Comparison of ENCODE assay signal across 38 mouse cellular contexts in genomic region chr2:31663804-31664180, GRCm38 (mm10). TPM values are rescaled to one million over a fixed set of nuclear protein-coding genes. Genes with fewer than 3 reads are reported as not detected.
"Had no signal": no experiment of that assay in that cellular context is flagged by ENCODE, and none has a peak within 500 bp of the region (broad histone marks: within the 10 kb centered on the region; RNA-seq: fewer than 3 reads in every experiment).

No protein-coding gene starts in this region.

- H3K4me3 ChIP-seq: limb, embryonic 10.5 days; limb, embryonic 12.5 days; limb, embryonic 13.5 days; limb, embryonic 15.5 days; liver, embryonic 12.5 days; liver, embryonic 13.5 days; liver, embryonic 15.5 days; lung, embryonic 15.5 days; megakaryocyte, embryonic 14.5 days; midbrain, embryonic 10.5 days; midbrain, embryonic 12.5 days; midbrain, embryonic 13.5 days; midbrain, embryonic 15.5 days; myocyte; neural tube, embryonic 12.5 days; neural tube, embryonic 13.5 days had no signal

- ATAC-seq: liver, embryonic 12.5 days; liver, postnatal 0 days; lung, postnatal 0 days; midbrain, embryonic 13.5 days; midbrain, embryonic 15.5 days; midbrain, embryonic 16.5 days had no signal

- H3K4me2 ChIP-seq: limb, embryonic 12.5 days; limb, embryonic 13.5 days; limb, embryonic 15.5 days; liver, embryonic 11.5 days; liver, embryonic 12.5 days; liver, embryonic 13.5 days; liver, embryonic 15.5 days; lung, embryonic 14.5 days; lung, embryonic 15.5 days; midbrain, embryonic 11.5 days; midbrain, embryonic 12.5 days; midbrain, embryonic 13.5 days; midbrain, embryonic 15.5 days; neural tube, embryonic 12.5 days; neural tube, embryonic 13.5 days had no signal

- H3K9me3 ChIP-seq: limb, embryonic 10.5 days; limb, embryonic 15.5 days; liver, embryonic 12.5 days; liver, embryonic 13.5 days; liver, embryonic 15.5 days; lung, embryonic 15.5 days; midbrain, embryonic 12.5 days; midbrain, embryonic 13.5 days; midbrain, embryonic 15.5 days had no signal

- DNase-seq: left cerebral cortex, postnatal 4 days; liver, embryonic 13.5 days; liver, postnatal 0 days; lung, adult 18-20 months; lung, adult 2 months; lung, embryonic 14.5 days; lung, postnatal 10 days; lung, postnatal 14 days; lung, postnatal 36 days; lung, postnatal 4 days; midbrain, embryonic 14.5 days had no signal

- H3K9ac ChIP-seq: limb, embryonic 12.5 days; limb, embryonic 13.5 days; limb, embryonic 15.5 days; liver, embryonic 12.5 days; liver, embryonic 13.5 days; liver, embryonic 14.5 days; liver, embryonic 15.5 days; liver, postnatal 0 days; lung, embryonic 14.5 days; lung, embryonic 15.5 days; midbrain, embryonic 12.5 days; midbrain, embryonic 13.5 days; midbrain, embryonic 15.5 days; neural tube, embryonic 12.5 days; neural tube, embryonic 13.5 days had no signal

- H3K36me3 ChIP-seq: limb, embryonic 10.5 days; limb, embryonic 12.5 days; limb, embryonic 13.5 days; limb, embryonic 15.5 days; liver, embryonic 12.5 days; liver, embryonic 13.5 days; liver, embryonic 15.5 days; lung, embryonic 15.5 days; midbrain, embryonic 10.5 days; midbrain, embryonic 12.5 days; midbrain, embryonic 13.5 days; midbrain, embryonic 15.5 days; neural tube, embryonic 12.5 days; neural tube, embryonic 13.5 days had no signal

- H3K4me1 ChIP-seq: limb, embryonic 10.5 days; limb, embryonic 12.5 days; limb, embryonic 13.5 days; limb, embryonic 15.5 days; liver, embryonic 12.5 days; liver, embryonic 13.5 days; liver, embryonic 15.5 days; lung, embryonic 15.5 days; midbrain, embryonic 10.5 days; midbrain, embryonic 12.5 days; midbrain, embryonic 13.5 days; midbrain, embryonic 15.5 days; neural tube, embryonic 12.5 days; neural tube, embryonic 13.5 days had no signal

- H3K27ac ChIP-seq: limb, embryonic 10.5 days; limb, embryonic 12.5 days; limb, embryonic 13.5 days; limb, embryonic 15.5 days; liver, embryonic 12.5 days; liver, embryonic 13.5 days; liver, embryonic 14.5 days; liver, embryonic 15.5 days; lung, embryonic 15.5 days; macrophage; midbrain, embryonic 10.5 days; midbrain, embryonic 12.5 days; midbrain, embryonic 13.5 days; midbrain, embryonic 15.5 days; neural tube, embryonic 12.5 days; neural tube, embryonic 13.5 days had no signal

RNA-seq across cellular contexts. Expression of gene Prdm12, which starts 24.0 kb away (rescaled TPM):
- total RNA-seq: megakaryocyte progenitor cell, adult 5-6 weeks; megakaryocyte, adult 5-6 weeks; megakaryocyte-erythroid progenitor cell, adult 5-6 weeks; monocyte, adult 5-6 weeks had no signal
- polyA plus RNA-seq: limb, embryonic 10.5 days; limb, embryonic 13.5 days; limb, embryonic 15.5 days; liver, embryonic 12.5 days; liver, embryonic 13.5 days; liver, embryonic 14.5 days; liver, embryonic 15.5 days; liver, embryonic 16.5 days; liver, postnatal 0 days; lung, adult 2 months; lung, embryonic 14.5 days; lung, embryonic 16.5 days; lung, postnatal 0 days; macrophage; myocyte had no signal
